Mouse (Mus musculus) embryonic facial prominence, embryonic 15.5 days (tissue): ENCODE data around the gene Ccdc163. TPM values are rescaled to one million over a fixed set of nuclear protein-coding genes. Genes with fewer than 3 reads are reported as not detected.

ENCODE experiments used
- polyA plus RNA-seq: library from polyadenylated mRNA; unstranded; fragments of >200 nt; fragmentation: Nextera tagmentation; extraction: Ambion mirVana; gene quantifications from 2 replicates; pipeline ENCODE4 v1.2.1, GENCODE M21; 2015

The Ccdc163 gene
- polyA plus RNA-seq, 1 experiment from 2014 or later, result 32.0 TPM

Other genes starting within 250 kb of the Ccdc163 start
- gene Mast2, start 244.3 kb upstream of the Ccdc163 start, polyA plus RNA-seq, result 16.1 and 17.9 TPM in 2 replicates
- 12.2 and 12.3 TPM in 2 replicates for gene Ipp, start 201.0 kb upstream of the Ccdc163 start, polyA plus RNA-seq
- 20.9 and 22.5 TPM in 2 replicates for gene Tmem69, start 152.6 kb upstream of the Ccdc163 start, polyA plus RNA-seq
- 29.7 and 31.4 TPM in 2 replicates for gene Gpbp1l1, start 150.9 kb upstream of the Ccdc163 start, polyA plus RNA-seq
- 15.6 and 25.4 TPM in 2 replicates for gene Ccdc17, start 111.9 kb upstream of the Ccdc163 start, polyA plus RNA-seq
- 107 TPM in 2 replicates for gene Nasp, start 80.6 kb upstream of the Ccdc163 start, polyA plus RNA-seq
- gene Akr1a1, start 56.8 kb upstream of the Ccdc163 start, polyA plus RNA-seq, result 777 and 798 TPM in 2 replicates
- 1,053 and 1,174 TPM in 2 replicates for gene Prdx1, start 23.0 kb upstream of the Ccdc163 start, polyA plus RNA-seq
- gene Mmachc, start 103 bp upstream of the Ccdc163 start, polyA plus RNA-seq, result 21.8 and 22.8 TPM in 2 replicates
- 7.7 and 8.3 TPM in 2 replicates for gene Tesk2, start 12.4 kb downstream of the Ccdc163 start, polyA plus RNA-seq
- gene Toe1, start 99.1 kb downstream of the Ccdc163 start, polyA plus RNA-seq, result 35.6 and 36.4 TPM in 2 replicates
- gene Mutyh, start 99.2 kb downstream of the Ccdc163 start, polyA plus RNA-seq, result 13.0 and 14.8 TPM in 2 replicates
- gene Hpdl, start 113.2 kb downstream of the Ccdc163 start, polyA plus RNA-seq, result 0.47 and 0.89 TPM in 2 replicates
- gene Zswim5, start 168.9 kb downstream of the Ccdc163 start, polyA plus RNA-seq, result 0.35 and 0.45 TPM in 2 replicates